Mouse (Mus musculus): ENCODE data around the gene Bend3. TPM values are rescaled to one million over a fixed set of nuclear protein-coding genes. Genes with fewer than 3 reads are reported as not detected.

Gene Bend3
- polyA plus RNA-seq, 1 experiment from 2014 or later = 3.8 TPM

Other genes with a start within 250 kb of the Bend3 start
- 5.7 and 13.2 TPM in 2 replicates for gene Gm9803, start 45.3 kb downstream of the Bend3 start, polyA plus RNA-seq (2015; fragmentation: Nextera tagmentation; extraction: Ambion mirVana)
- gene 1700021F05Rik, start 62.2 kb downstream of the Bend3 start, polyA plus RNA-seq (2015; fragmentation: Nextera tagmentation; extraction: Ambion mirVana) = 58.3 and 60.6 TPM in 2 replicates
- 178 and 209 TPM in 2 replicates for gene Cd24a, start 99.5 kb downstream of the Bend3 start, polyA plus RNA-seq (2015; fragmentation: Nextera tagmentation; extraction: Ambion mirVana)